Mouse (Mus musculus): ENCODE measurements at regions not wholly inside any gene's neighbourhood (a gene's known extent, or its start where the extent isn't known, plus 50 kb on each side); places are given as distances from the start of the nearest gene placed in this dataset.

- peak; percentile 30 for TF ChIP-seq CTCF (IDR thresholded peaks at IDR 0.05)
- TF ChIP-seq EP300 (IDR thresholded peaks at IDR 0.05): no peak
Observed at GRCm38 (mm10) chr17:93532535-93532934, 333.7 kb downstream of the Adcyap1 start.
